Mouse (Mus musculus): ENCODE measurements at regions not wholly inside any gene's neighbourhood (a gene's known extent, or its start where the extent isn't known, plus 50 kb on each side); places are given as distances from the start of the nearest gene placed in this dataset.

- DNase-seq (ENCODE audit: low spot score): no peak
Observed at GRCm38 (mm10) chr13:31330731-31331130, 225.2 kb upstream of the Foxq1 start.

GRCm38 (mm10) chr13:31334981-31335380 is 221.0 kb upstream of the Foxq1 start:
- DNase-seq (ENCODE audit: low spot score): no peak

GRCm38 (mm10) chr13:31337631-31338030 is 218.3 kb upstream of the Foxq1 start:
- no peak for DNase-seq (ENCODE audit: low spot score)

GRCm38 (mm10) chr13:31339386-31339785 is 216.5 kb upstream of the Foxq1 start:
- no peak for DNase-seq (ENCODE audit: low spot score)

GRCm38 (mm10) chr13:31339901-31340300 is 216.0 kb upstream of the Foxq1 start:
- DNase-seq (ENCODE audit: low spot score): no peak

- DNase-seq (ENCODE audit: low spot score): no peak
Observed at GRCm38 (mm10) chr13:31340363-31340948, 215.5 kb upstream of the Foxq1 start.

- no peak for DNase-seq (ENCODE audit: low spot score)
Observed at GRCm38 (mm10) chr13:31341282-31342100, 214.4 kb upstream of the Foxq1 start.

GRCm38 (mm10) chr13:31346205-31346604 is 209.7 kb upstream of the Foxq1 start:
- DNase-seq (ENCODE audit: low spot score): no peak

- no peak for DNase-seq (ENCODE audit: low spot score)
Observed at GRCm38 (mm10) chr13:31347000-31347399, 208.9 kb upstream of the Foxq1 start.

GRCm38 (mm10) chr13:31349671-31350070 is 206.3 kb upstream of the Foxq1 start:
- DNase-seq (ENCODE audit: low spot score): no peak

GRCm38 (mm10) chr13:31351481-31351880 is 204.5 kb upstream of the Foxq1 start:
- no peak for DNase-seq (ENCODE audit: low spot score)

- DNase-seq (ENCODE audit: low spot score): no peak
Observed at GRCm38 (mm10) chr13:31352825-31353224, 203.1 kb upstream of the Foxq1 start.

GRCm38 (mm10) chr13:31359353-31359752 is 196.6 kb upstream of the Foxq1 start:
- DNase-seq (ENCODE audit: low spot score): no peak

GRCm38 (mm10) chr13:31362386-31362785 is 193.5 kb upstream of the Foxq1 start:
- DNase-seq (ENCODE audit: low spot score): no peak

- no peak for DNase-seq (ENCODE audit: low spot score)
Observed at GRCm38 (mm10) chr13:31364369-31364768, 191.6 kb upstream of the Foxq1 start.

- no peak for DNase-seq (ENCODE audit: low spot score)
Observed at GRCm38 (mm10) chr13:31367226-31367625, 188.7 kb upstream of the Foxq1 start.

GRCm38 (mm10) chr13:31369182-31369581 is 186.8 kb upstream of the Foxq1 start:
- DNase-seq (ENCODE audit: low spot score): no peak

- DNase-seq (ENCODE audit: low spot score): no peak
Observed at GRCm38 (mm10) chr13:31370873-31371272, 185.1 kb upstream of the Foxq1 start.

GRCm38 (mm10) chr13:31374006-31374405 is 181.9 kb upstream of the Foxq1 start:
- no peak for DNase-seq (ENCODE audit: low spot score)

- DNase-seq (ENCODE audit: low spot score): no peak
Observed at GRCm38 (mm10) chr13:31393421-31394215, 162.3 kb upstream of the Foxq1 start.

- peak; percentile 18 for DNase-seq (ENCODE audit: low spot score)
Observed at GRCm38 (mm10) chr13:31396216-31396910, 159.6 kb upstream of the Foxq1 start.

GRCm38 (mm10) chr13:31397246-31397645 is 158.7 kb upstream of the Foxq1 start:
- DNase-seq (ENCODE audit: low spot score): peak; percentile 12
